Mouse (Mus musculus) embryonic facial prominence, embryonic 12.5 days (tissue): ENCODE measurements around the gene Gm3625. TPM values are rescaled to one million over a fixed set of nuclear protein-coding genes. Genes with fewer than 3 reads are reported as not detected.

ENCODE experiments used
- ATAC-seq: fragments of 200-750 bp; cut with Nextera tagmentation; 2 replicates; pipeline ENCODE4 v1.8.0; 2017; ENCODE audit not compliant: insufficient number of reproducible peaks, insufficient read depth, low FRiP score, low TSS enrichment
- H3K27ac ChIP-seq: fragments of 300-500 bp; sonication (generic); 2 replicates; pipeline ENCODE4 v1.5.1; 2016; ENCODE audit warnings: mild to moderate bottlenecking
- H3K27me3 ChIP-seq: fragments of 300-500 bp; sonication (generic); 2 replicates; pipeline ENCODE4 v1.6.1; 2016; ENCODE audit warnings: mild to moderate bottlenecking, moderate library complexity
- H3K36me3 ChIP-seq: fragments of 300-500 bp; sonication (generic); 2 replicates; pipeline ENCODE4 v1.6.1; 2016; ENCODE audit warnings: mild to moderate bottlenecking
- H3K4me1 ChIP-seq: fragments of 300-500 bp; sonication (generic); 2 replicates; pipeline ENCODE4 v1.6.1; 2016
- H3K4me2 ChIP-seq: fragments of 300-500 bp; sonication (generic); replicated peaks from 2 replicates; pipeline ENCODE4 v1.6.1; 2016; ENCODE audit warnings: mild to moderate bottlenecking, moderate library complexity
- H3K4me3 ChIP-seq: fragments of 300-500 bp; sonication (generic); 2 replicates; pipeline ENCODE4 v1.5.1; 2016; ENCODE audit warnings: mild to moderate bottlenecking
- H3K9ac ChIP-seq: fragments of 300-500 bp; sonication (generic); 2 replicates; pipeline ENCODE4 v1.6.1; 2016; ENCODE audit warnings: mild to moderate bottlenecking, moderate library complexity
- H3K9me3 ChIP-seq: fragments of 300-500 bp; sonication (generic); 2 replicates; pipeline ENCODE4 v1.6.1; 2016; ENCODE audit warnings: mild to moderate bottlenecking, moderate library complexity
- WGBS: fragments of 180-500 bp; shearing (Covaris S2); methylation state at CpG from one replicate; pipeline ENCODE4 v1.1.7; 2016; 5-methylcytosine and 5-hydroxymethylcytosine counted together
- polyA plus RNA-seq: library from polyadenylated mRNA; unstranded; fragments of >200 nt; fragmentation: Nextera tagmentation; extraction: Ambion mirVana; gene quantifications from 2 replicates; pipeline ENCODE4 v1.2.1, GENCODE M21; 2016

Gm3625 gene
- polyA plus RNA-seq, 1 experiment from 2014 or later, result not detected

- Histone ChIP-seq H3K27ac (peak overlapping the region; percentile 67), H3K9ac (peak overlapping the region; percentile 85), H3K4me2 (peak overlapping the region; percentile 60), H3K36me3 (no peaks in the 10 kb centered on the region), H3K27me3 (no peaks in the 10 kb centered on the region), H3K4me1 (peaks cover 8% of the 10 kb centered on the region; the same call in 1 of the 2 replicates), H3K4me3 (peak overlapping the region; percentile 89), H3K9me3 (no peaks in the 10 kb centered on the region)
- ATAC-seq, result peak; percentile 72
- WGBS, result under 1% methylated on average over 59 of the region's 80 CpGs
These were observed 621 bp upstream of the Gm3625 start for GRCm38 (mm10) chr12:4593166-4593929.

- H3K9ac ChIP-seq, result peak overlapping the region; percentile 85; the same call in 1 of the 2 replicates
- no peak for ATAC-seq
- WGBS, result 66% methylated on average over 6 of the region's 6 CpGs
These were observed 702 bp downstream of the Gm3625 start for GRCm38 (mm10) chr12:4592025-4592424.

GRCm38 (mm10) chr12:4588603-4589002 is 4.1 kb downstream of the Gm3625 start:
- ATAC-seq, result no peak
- Histone ChIP-seq H3K4me2 (no peak overlapping the region), H3K27ac (no peak overlapping the region), H3K36me3 (no peaks in the 10 kb centered on the region), H3K27me3 (no peaks in the 10 kb centered on the region), H3K9ac (no peak overlapping the region), H3K4me1 (peaks cover 4% of the 10 kb centered on the region; the same call in 1 of the 2 replicates), H3K4me3 (no peak overlapping the region), H3K9me3 (no peaks in the 10 kb centered on the region)
- WGBS, result 82% methylated on average over 3 of the region's 3 CpGs

More at GRCm38 (mm10) chr12:4592025-4592424, 702 bp downstream of the Gm3625 start:
- no peaks in the 10 kb centered on the region for H3K9me3 ChIP-seq
- no peaks in the 10 kb centered on the region for H3K36me3 ChIP-seq
- peak overlapping the region; percentile 89 for H3K4me3 ChIP-seq
- H3K4me1 ChIP-seq, result peaks cover 8% of the 10 kb centered on the region; the same call in 1 of the 2 replicates
- H3K27ac ChIP-seq, result no peak overlapping the region
- no peaks in the 10 kb centered on the region for H3K27me3 ChIP-seq
- peak overlapping the region; percentile 60 for H3K4me2 ChIP-seq

GRCm38 (mm10) chr12:4587846-4588245 is 4.9 kb downstream of the Gm3625 start:
- 76% methylated on average over 2 of the region's 2 CpGs for WGBS
- Histone ChIP-seq H3K27me3 (no peaks in the 10 kb centered on the region), H3K4me1 (peaks cover 4% of the 10 kb centered on the region; the same call in 1 of the 2 replicates), H3K9ac (no peak overlapping the region), H3K27ac (no peak overlapping the region), H3K9me3 (no peaks in the 10 kb centered on the region), H3K4me2 (no peak overlapping the region), H3K36me3 (no peaks in the 10 kb centered on the region), H3K4me3 (no peak overlapping the region)
- no peak for ATAC-seq

GRCm38 (mm10) chr12:4582326-4582725 is 10.4 kb downstream of the Gm3625 start:
- H3K27me3 ChIP-seq, result no peaks in the 10 kb centered on the region
- H3K27ac ChIP-seq, result no peak overlapping the region
- H3K4me1 ChIP-seq, result no peaks in the 10 kb centered on the region
- no peaks in the 10 kb centered on the region for H3K36me3 ChIP-seq
- H3K4me3 ChIP-seq, result no peak overlapping the region
- H3K9me3 ChIP-seq, result no peaks in the 10 kb centered on the region
- no peak overlapping the region for H3K4me2 ChIP-seq
- H3K9ac ChIP-seq, result no peak overlapping the region
- ATAC-seq, result no peak

GRCm38 (mm10) chr12:4574065-4574464 is 18.7 kb downstream of the Gm3625 start:
- H3K27ac ChIP-seq, result no peak overlapping the region
- WGBS, result 76% methylated on average over 4 of the region's 4 CpGs
- no peaks in the 10 kb centered on the region for H3K27me3 ChIP-seq
- no peaks in the 10 kb centered on the region for H3K9me3 ChIP-seq
- H3K36me3 ChIP-seq, result no peaks in the 10 kb centered on the region
- no peaks in the 10 kb centered on the region for H3K4me1 ChIP-seq
- no peak overlapping the region for H3K4me2 ChIP-seq
- ATAC-seq, result no peak
- H3K9ac ChIP-seq, result no peak overlapping the region
- no peak overlapping the region for H3K4me3 ChIP-seq

- Histone ChIP-seq H3K4me3 (no peak overlapping the region), H3K4me2 (no peak overlapping the region), H3K27me3 (no peaks in the 10 kb centered on the region), H3K9me3 (no peaks in the 10 kb centered on the region), H3K4me1 (no peaks in the 10 kb centered on the region), H3K9ac (no peak overlapping the region), H3K27ac (no peak overlapping the region), H3K36me3 (no peaks in the 10 kb centered on the region)
- WGBS, result 36% methylated on average over 5 of the region's 5 CpGs
- no peak for ATAC-seq
These were observed 20.9 kb downstream of the Gm3625 start for GRCm38 (mm10) chr12:4571864-4572263.

GRCm38 (mm10) chr12:4558475-4559279 is 34.0 kb downstream of the Gm3625 start:
- H3K4me3 ChIP-seq, result no peak overlapping the region
- no peak overlapping the region for H3K27ac ChIP-seq
- no peak overlapping the region for H3K4me2 ChIP-seq
- no peaks in the 10 kb centered on the region for H3K9me3 ChIP-seq
- no peaks in the 10 kb centered on the region for H3K36me3 ChIP-seq
- WGBS, result 74% methylated on average over 9 of the region's 9 CpGs
- no peak for ATAC-seq
- no peaks in the 10 kb centered on the region for H3K4me1 ChIP-seq
- H3K27me3 ChIP-seq, result no peaks in the 10 kb centered on the region
- no peak overlapping the region for H3K9ac ChIP-seq

- no peak for ATAC-seq
- Histone ChIP-seq H3K27me3 (no peaks in the 10 kb centered on the region), H3K4me1 (no peaks in the 10 kb centered on the region), H3K4me3 (no peak overlapping the region), H3K27ac (no peak overlapping the region), H3K9ac (no peak overlapping the region), H3K4me2 (no peak overlapping the region), H3K36me3 (no peaks in the 10 kb centered on the region), H3K9me3 (no peaks in the 10 kb centered on the region)
- WGBS, result 90% methylated on average over 3 of the region's 3 CpGs
These were observed 34.7 kb downstream of the Gm3625 start for GRCm38 (mm10) chr12:4558013-4558412.

GRCm38 (mm10) chr12:4557436-4557835 is 35.3 kb downstream of the Gm3625 start:
- no peak for ATAC-seq
- no peak overlapping the region for H3K27ac ChIP-seq
- no peaks in the 10 kb centered on the region for H3K27me3 ChIP-seq
- H3K9me3 ChIP-seq, result no peaks in the 10 kb centered on the region
- H3K4me1 ChIP-seq, result no peaks in the 10 kb centered on the region
- no peak overlapping the region for H3K4me2 ChIP-seq
- no peak overlapping the region for H3K9ac ChIP-seq
- WGBS, result 76% methylated on average over 3 of the region's 3 CpGs
- no peaks in the 10 kb centered on the region for H3K36me3 ChIP-seq
- H3K4me3 ChIP-seq, result no peak overlapping the region

GRCm38 (mm10) chr12:4556891-4557290 is 35.8 kb downstream of the Gm3625 start:
- no peaks in the 10 kb centered on the region for H3K27me3 ChIP-seq
- 83% methylated on average over 9 of the region's 9 CpGs for WGBS
- H3K4me1 ChIP-seq, result no peaks in the 10 kb centered on the region
- no peak for ATAC-seq
- H3K27ac ChIP-seq, result no peak overlapping the region
- H3K9ac ChIP-seq, result no peak overlapping the region
- H3K9me3 ChIP-seq, result no peaks in the 10 kb centered on the region
- H3K4me3 ChIP-seq, result no peak overlapping the region
- H3K4me2 ChIP-seq, result no peak overlapping the region
- no peaks in the 10 kb centered on the region for H3K36me3 ChIP-seq

GRCm38 (mm10) chr12:4555451-4555850 is 37.3 kb downstream of the Gm3625 start:
- Histone ChIP-seq H3K9ac (no peak overlapping the region), H3K27me3 (no peaks in the 10 kb centered on the region), H3K27ac (no peak overlapping the region), H3K36me3 (no peaks in the 10 kb centered on the region), H3K9me3 (no peaks in the 10 kb centered on the region), H3K4me3 (no peak overlapping the region), H3K4me2 (no peak overlapping the region), H3K4me1 (no peaks in the 10 kb centered on the region)
- 82% methylated on average over 5 of the region's 6 CpGs for WGBS
- no peak for ATAC-seq
